Mouse (Mus musculus): Measurements from ENCODE around the gene Slc12a8. TPM values are rescaled to one million over a fixed set of nuclear protein-coding genes. Genes with fewer than 3 reads are reported as not detected.
"Not testable (repeated sequence)": the region's sequence is repeated elsewhere in the genome, so short reads cannot be mapped to it uniquely, and the experiment has no call there.

The Slc12a8 gene
- polyA plus RNA-seq, 2 experiments: 0.94 to 0.97 TPM

GRCm38 (mm10) chr16:33481148-33481547, 36.0 kb upstream of the Slc12a8 start:
- Histone ChIP-seq H3K4me2 (replicated peaks; ENCODE audit: low read depth, low read length, severe bottlenecking) (no peak overlapping the region), H3K9ac (ENCODE audit: low read depth, low read length, severe bottlenecking) (no peak overlapping the region), H3K4me3 (replicated peaks; ENCODE audit: low read length) (no peak overlapping the region), H3K27me3 (ENCODE audit: control insufficient read depth, insufficient read depth, low read length) (no peaks in the 10 kb centered on the region), H3K4me1 (ENCODE audit: control insufficient read depth, insufficient read depth, low read length) (no peaks in the 10 kb centered on the region), H3K36me3 (ENCODE audit: control insufficient read depth, insufficient read depth, low read length) (peaks cover 34% of the 10 kb centered on the region), H3K9me3 (ENCODE audit: control insufficient read depth, low read length) (no peaks in the 10 kb centered on the region), H3K27ac (replicated peaks; ENCODE audit: low read depth, low read length) (no peak overlapping the region)
- DNase-seq (ENCODE audit: low spot score): no peak
- TF ChIP-seq POLR2A (IDR thresholded peaks at IDR 0.05; ENCODE audit: borderline replicate concordance, extremely low read depth, insufficient read depth, insufficient read length): no peak
- ATAC-seq (ENCODE audit: low FRiP score, low read depth): no peak
- WGBS: 95% methylated on average over 2 of the region's 2 CpGs

- no peaks in the 10 kb centered on the region for H3K9me3 ChIP-seq (ENCODE audit: control insufficient read depth, low read length)
- no peak for DNase-seq (ENCODE audit: low spot score)
- no peak overlapping the region for H3K27ac ChIP-seq (replicated peaks; ENCODE audit: low read depth, low read length)
- no peak overlapping the region for H3K9ac ChIP-seq (ENCODE audit: low read depth, low read length, severe bottlenecking)
- H3K27me3 ChIP-seq (ENCODE audit: control insufficient read depth, insufficient read depth, low read length): no peaks in the 10 kb centered on the region
- TF ChIP-seq POLR2A (IDR thresholded peaks at IDR 0.05; ENCODE audit: borderline replicate concordance, extremely low read depth, insufficient read depth, insufficient read length): no peak
- no peak overlapping the region for H3K4me3 ChIP-seq (replicated peaks; ENCODE audit: low read length)
- no peak for ATAC-seq (ENCODE audit: low FRiP score, low read depth)
- H3K4me2 ChIP-seq (replicated peaks; ENCODE audit: low read depth, low read length, severe bottlenecking): no peak overlapping the region
- no peaks in the 10 kb centered on the region for H3K4me1 ChIP-seq (ENCODE audit: control insufficient read depth, insufficient read depth, low read length)
- 93% methylated on average over 3 of the region's 3 CpGs for WGBS
- H3K36me3 ChIP-seq (ENCODE audit: control insufficient read depth, insufficient read depth, low read length): peaks cover 32% of the 10 kb centered on the region
Measured at GRCm38 (mm10) chr16:33482309-33482708, 34.8 kb upstream of the Slc12a8 start.

- H3K4me2 ChIP-seq (replicated peaks; ENCODE audit: low read depth, low read length, severe bottlenecking): no peak overlapping the region
- peaks cover 30% of the 10 kb centered on the region for H3K36me3 ChIP-seq (ENCODE audit: control insufficient read depth, insufficient read depth, low read length)
- no peak overlapping the region for H3K9ac ChIP-seq (ENCODE audit: low read depth, low read length, severe bottlenecking)
- DNase-seq (ENCODE audit: low spot score): no peak
- no peak overlapping the region for H3K27ac ChIP-seq (replicated peaks; ENCODE audit: low read depth, low read length)
- ATAC-seq (ENCODE audit: low FRiP score, low read depth): no peak
- 72% methylated on average over 4 of the region's 4 CpGs for WGBS
- no peaks in the 10 kb centered on the region for H3K27me3 ChIP-seq (ENCODE audit: control insufficient read depth, insufficient read depth, low read length)
- no peak for TF ChIP-seq POLR2A (IDR thresholded peaks at IDR 0.05; ENCODE audit: borderline replicate concordance, extremely low read depth, insufficient read depth, insufficient read length)
- H3K4me3 ChIP-seq (replicated peaks; ENCODE audit: low read length): no peak overlapping the region
- no peaks in the 10 kb centered on the region for H3K9me3 ChIP-seq (ENCODE audit: control insufficient read depth, low read length)
- H3K4me1 ChIP-seq (ENCODE audit: control insufficient read depth, insufficient read depth, low read length): no peaks in the 10 kb centered on the region
Measured at GRCm38 (mm10) chr16:33487709-33488108, 29.4 kb upstream of the Slc12a8 start.

GRCm38 (mm10) chr16:33494374-33494773, 22.8 kb upstream of the Slc12a8 start:
- DNase-seq (ENCODE audit: low spot score) (no peak), ATAC-seq (ENCODE audit: low FRiP score, low read depth) (no peak)
- Histone ChIP-seq H3K27me3 (ENCODE audit: control insufficient read depth, insufficient read depth, low read length) (no peaks in the 10 kb centered on the region), H3K4me2 (replicated peaks; ENCODE audit: low read depth, low read length, severe bottlenecking) (no peak overlapping the region), H3K9me3 (ENCODE audit: control insufficient read depth, low read length) (no peaks in the 10 kb centered on the region), H3K36me3 (ENCODE audit: control insufficient read depth, insufficient read depth, low read length) (peaks cover 51% of the 10 kb centered on the region), H3K9ac (ENCODE audit: low read depth, low read length, severe bottlenecking) (no peak overlapping the region), H3K4me1 (ENCODE audit: control insufficient read depth, insufficient read depth, low read length) (no peaks in the 10 kb centered on the region), H3K27ac (replicated peaks; ENCODE audit: low read depth, low read length) (no peak overlapping the region), H3K4me3 (replicated peaks; ENCODE audit: low read length) (no peak overlapping the region)
- WGBS: 93% methylated on average over 4 of the region's 4 CpGs
- TF ChIP-seq POLR2A (IDR thresholded peaks at IDR 0.05; ENCODE audit: borderline replicate concordance, extremely low read depth, insufficient read depth, insufficient read length): no peak

GRCm38 (mm10) chr16:33508082-33508481, 9.0 kb upstream of the Slc12a8 start:
- WGBS: 88% methylated on average over 4 of the region's 4 CpGs
- Histone ChIP-seq H3K27me3 (ENCODE audit: control insufficient read depth, insufficient read depth, low read length) (no peaks in the 10 kb centered on the region), H3K9ac (ENCODE audit: low read depth, low read length, severe bottlenecking) (no peak overlapping the region), H3K27ac (replicated peaks; ENCODE audit: low read depth, low read length) (no peak overlapping the region), H3K4me2 (replicated peaks; ENCODE audit: low read depth, low read length, severe bottlenecking) (no peak overlapping the region), H3K36me3 (ENCODE audit: control insufficient read depth, insufficient read depth, low read length) (peaks cover 5% of the 10 kb centered on the region), H3K4me3 (replicated peaks; ENCODE audit: low read length) (no peak overlapping the region), H3K4me1 (ENCODE audit: control insufficient read depth, insufficient read depth, low read length) (no peaks in the 10 kb centered on the region), H3K9me3 (ENCODE audit: control insufficient read depth, low read length) (no peaks in the 10 kb centered on the region)
- ATAC-seq (ENCODE audit: low FRiP score, low read depth) (no peak), DNase-seq (ENCODE audit: low spot score) (no peak)
- TF ChIP-seq POLR2A (IDR thresholded peaks at IDR 0.05; ENCODE audit: borderline replicate concordance, extremely low read depth, insufficient read depth, insufficient read length): no peak

- not testable (repeated sequence) for H3K27me3 ChIP-seq (ENCODE audit: control insufficient read depth, insufficient read depth, low read length); ATAC-seq (ENCODE audit: low FRiP score, low read depth); DNase-seq (ENCODE audit: low spot score); H3K9me3 ChIP-seq (ENCODE audit: control insufficient read depth, low read length); H3K36me3 ChIP-seq (ENCODE audit: control insufficient read depth, insufficient read depth, low read length); H3K9ac ChIP-seq (ENCODE audit: low read depth, low read length, severe bottlenecking); H3K4me2 ChIP-seq (replicated peaks; ENCODE audit: low read depth, low read length, severe bottlenecking); H3K4me3 ChIP-seq (replicated peaks; ENCODE audit: low read length); H3K27ac ChIP-seq (replicated peaks; ENCODE audit: low read depth, low read length); H3K4me1 ChIP-seq (ENCODE audit: control insufficient read depth, insufficient read depth, low read length)
- 55% methylated on average over 2 of the region's 2 CpGs for WGBS
Measured at GRCm38 (mm10) chr16:33509231-33509630, 7.9 kb upstream of the Slc12a8 start.

- H3K36me3 ChIP-seq (ENCODE audit: control insufficient read depth, insufficient read depth, low read length); H3K4me3 ChIP-seq (replicated peaks; ENCODE audit: low read length); ATAC-seq (ENCODE audit: low FRiP score, low read depth); H3K27me3 ChIP-seq (ENCODE audit: control insufficient read depth, insufficient read depth, low read length); H3K4me2 ChIP-seq (replicated peaks; ENCODE audit: low read depth, low read length, severe bottlenecking); H3K4me1 ChIP-seq (ENCODE audit: control insufficient read depth, insufficient read depth, low read length); DNase-seq (ENCODE audit: low spot score); H3K27ac ChIP-seq (replicated peaks; ENCODE audit: low read depth, low read length); H3K9ac ChIP-seq (ENCODE audit: low read depth, low read length, severe bottlenecking); H3K9me3 ChIP-seq (ENCODE audit: control insufficient read depth, low read length): not testable (repeated sequence)
- WGBS: 91% methylated on average over 4 of the region's 4 CpGs
Measured at GRCm38 (mm10) chr16:33510856-33511255, 6.3 kb upstream of the Slc12a8 start.

Measured in limb, embryonic 14.5 days (tissue).